Mouse (Mus musculus) midbrain, embryonic 11.5 days (tissue): Measurements from ENCODE around the gene Ankrd61. TPM values are rescaled to one million over a fixed set of nuclear protein-coding genes. Genes with fewer than 3 reads are reported as not detected.
A peak's percentile ranks its signal among the peaks of the same experiment; 100 is the strongest.

Experiments
- ATAC-seq: fragments of 200-750 bp; cut with Nextera tagmentation; 2 replicates; pipeline ENCODE4 v1.8.0; 2017; ENCODE audit warnings: moderate TSS enrichment, moderate library complexity; ENCODE audit not compliant: low FRiP score
- DNase-seq: peaks from one replicate; pipeline ENCODE4 v3.0.0; 2015; ENCODE audit warnings: low spot score; ENCODE audit errors: missing footprints
- H3K27ac ChIP-seq: fragments of 300-500 bp; sonication (generic); 2 replicates; pipeline ENCODE4 v1.5.1; 2014; ENCODE audit warnings: low read depth, low read length
- H3K27me3 ChIP-seq: fragments of 300-500 bp; sonication (generic); 2 replicates; pipeline ENCODE4 v1.6.1; 2014; ENCODE audit warnings: mild to moderate bottlenecking, low read length, moderate library complexity, mixed read lengths; ENCODE audit not compliant: control insufficient read depth, insufficient read depth
- H3K36me3 ChIP-seq: fragments of 300-500 bp; sonication (generic); 2 replicates; pipeline ENCODE4 v1.6.1; 2014; ENCODE audit warnings: mild to moderate bottlenecking, low read length, moderate library complexity, mixed read lengths; ENCODE audit not compliant: control insufficient read depth, insufficient read depth
- H3K4me1 ChIP-seq: fragments of 300-500 bp; sonication (generic); 2 replicates; pipeline ENCODE4 v1.6.1; 2014; ENCODE audit warnings: low read length; ENCODE audit not compliant: control insufficient read depth, insufficient read depth
- H3K4me2 ChIP-seq: fragments of 300-500 bp; sonication (generic); 2 replicates; pipeline ENCODE4 v1.6.1; 2014; ENCODE audit warnings: mild to moderate bottlenecking, moderate library complexity
- H3K4me3 ChIP-seq: fragments of 300-500 bp; sonication (generic); 2 replicates; pipeline ENCODE4 v1.5.1; 2014; ENCODE audit warnings: low read depth, low read length
- H3K9ac ChIP-seq: fragments of 300-500 bp; sonication (generic); 2 replicates; pipeline ENCODE4 v1.6.1; 2014; ENCODE audit warnings: low read length
- H3K9me3 ChIP-seq: fragments of 300-500 bp; sonication (generic); 2 replicates; pipeline ENCODE4 v1.6.1; 2016; ENCODE audit warnings: low read length; ENCODE audit not compliant: control insufficient read depth
- WGBS: fragments of 180-500 bp; shearing (Covaris S2); extraction: QIAGEN DNeasy Blood & Tissue Kit; methylation state at CpG from one replicate; pipeline ENCODE4 v1.1.7; 2014; 5-methylcytosine and 5-hydroxymethylcytosine counted together
- polyA plus RNA-seq: library from polyadenylated mRNA; unstranded; fragments of >200 nt; fragmentation: Nextera tagmentation; extraction: Ambion mirVana; gene quantifications from 2 replicates; pipeline ENCODE4 v1.2.1, GENCODE M21; 2014

Ankrd61 gene
- 0.12 and 0.17 TPM in 2 replicates for polyA plus RNA-seq

GRCm38 (mm10) chr5:143897635-143898330, at the start of gene Ankrd61:
Gene Ankrd61, minus strand, starts transcription at chr5:143897685.
- no peak within 1 kb of the TSS for H3K9ac ChIP-seq
- ATAC-seq (no peak), DNase-seq (peak; percentile 62)
- H3K4me3 ChIP-seq: no peak within 1 kb of the TSS
- WGBS: 86% methylated on average over 14 of the region's 14 CpGs
- peaks cover 14% of the 10 kb centered on the region for H3K36me3 ChIP-seq
- H3K9me3 ChIP-seq: no peaks in the 10 kb centered on the region
- H3K27me3 ChIP-seq: no peaks in the 10 kb centered on the region
- no peak within 1 kb of the TSS for H3K4me2 ChIP-seq
- H3K4me1 ChIP-seq: no peaks in the 10 kb centered on the region
- H3K27ac ChIP-seq: no peak within 1 kb of the TSS

DNA sequence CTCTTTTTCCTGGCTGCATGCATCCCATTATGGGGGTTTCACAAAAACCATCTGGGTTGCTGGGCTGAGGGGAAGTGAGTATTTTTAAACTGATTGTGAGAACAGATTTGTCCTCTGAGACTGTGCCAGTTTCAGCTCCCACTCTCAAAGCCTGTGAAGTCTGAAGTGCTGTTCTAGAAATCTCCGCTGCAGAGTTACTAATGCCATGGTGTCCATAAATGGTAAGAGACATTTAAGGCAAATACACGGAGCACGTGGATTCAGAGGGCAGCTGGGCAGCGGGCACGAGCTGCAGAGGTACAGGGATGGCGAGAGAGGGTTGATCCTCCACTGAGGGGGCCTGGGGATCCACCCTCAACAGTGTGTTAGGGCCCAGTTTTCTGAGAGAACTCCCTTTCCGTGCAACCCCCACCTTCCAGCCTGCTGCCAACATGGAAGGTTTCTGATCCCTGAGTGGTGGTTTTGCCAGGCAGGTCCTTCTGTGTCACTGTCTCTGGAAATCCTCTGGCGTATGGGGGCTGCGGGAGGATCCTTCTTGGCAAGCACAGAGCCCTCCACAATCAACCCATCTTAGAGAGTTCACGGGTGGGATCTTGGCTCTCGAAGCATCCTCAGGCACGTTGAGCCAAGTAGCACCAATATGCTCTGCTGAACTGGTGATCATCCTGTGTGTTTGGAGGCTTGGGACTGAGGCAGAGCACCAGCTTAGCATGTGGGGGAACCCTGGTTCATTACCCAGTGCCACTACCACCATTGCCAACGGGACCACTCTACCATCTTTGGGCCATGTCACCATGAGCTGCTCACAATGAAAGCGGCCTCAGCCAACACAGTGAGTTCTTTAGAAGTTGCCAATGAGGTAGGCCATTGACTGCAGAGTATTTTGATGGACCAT, 46.0 kb upstream of the Ankrd61 start:
- no peak overlapping the region for H3K9ac ChIP-seq
- no peak overlapping the region for H3K27ac ChIP-seq

DNA sequence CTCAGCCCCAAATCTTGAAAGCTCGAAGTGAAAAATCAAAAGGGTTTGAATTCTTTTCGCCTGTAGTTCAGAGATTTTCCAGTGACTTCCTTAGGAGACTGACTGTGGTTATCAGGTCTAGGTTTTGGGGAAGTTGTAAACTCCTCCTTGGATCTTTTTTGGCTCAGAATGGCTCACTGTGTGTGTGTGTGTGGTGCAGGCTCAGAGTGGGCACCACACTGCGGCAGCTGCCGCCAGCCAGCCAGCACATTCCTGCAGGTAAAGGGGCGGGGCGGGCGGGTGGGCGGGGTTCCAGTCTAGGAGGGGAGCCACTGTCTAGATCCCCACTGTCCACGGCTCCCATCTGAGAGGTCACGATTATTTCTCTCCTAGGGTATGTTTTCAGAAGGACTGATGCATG, 44.1 kb upstream of the Ankrd61 start:
- H3K9me3 ChIP-seq: no peaks in the 10 kb centered on the region
- H3K4me3 ChIP-seq: no peak overlapping the region
- H3K4me1 ChIP-seq: no peaks in the 10 kb centered on the region
- no peaks in the 10 kb centered on the region for H3K27me3 ChIP-seq
- no peak overlapping the region for H3K4me2 ChIP-seq
- no peak overlapping the region for H3K9ac ChIP-seq
- no peaks in the 10 kb centered on the region for H3K36me3 ChIP-seq
- WGBS: 22% methylated on average over 10 of the region's 10 CpGs
- no peak for DNase-seq
- no peak for ATAC-seq
- H3K27ac ChIP-seq: no peak overlapping the region

More for the DNA sequence above, 46.0 kb upstream of the Ankrd61 start:
- Histone ChIP-seq H3K4me1 (no peaks in the 10 kb centered on the region), H3K4me3 (no peak overlapping the region), H3K27me3 (no peaks in the 10 kb centered on the region), H3K4me2 (no peak overlapping the region), H3K9me3 (no peaks in the 10 kb centered on the region), H3K36me3 (no peaks in the 10 kb centered on the region)
- 90% methylated on average over 14 of the region's 14 CpGs for WGBS
- DNase-seq (no peak), ATAC-seq (no peak)

DNA sequence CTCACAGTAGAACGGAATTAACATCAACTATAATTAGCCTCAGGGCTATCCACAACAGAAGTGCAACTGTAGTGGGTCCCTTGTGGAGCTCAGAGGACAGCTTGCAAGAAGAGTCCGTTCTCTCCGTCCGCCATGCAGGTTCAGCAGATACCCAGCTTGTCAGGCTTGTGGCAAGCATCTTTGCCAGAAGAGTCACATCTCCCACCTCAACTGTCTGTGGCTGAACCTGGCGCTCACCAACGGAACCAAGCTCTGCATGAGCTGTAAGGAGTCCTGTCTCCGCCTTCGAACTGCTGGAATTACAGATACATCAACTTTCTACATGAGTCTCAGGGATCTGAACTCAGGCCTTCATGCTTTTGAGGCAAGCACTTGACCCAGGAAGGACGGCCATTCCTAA, 38.7 kb upstream of the Ankrd61 start:
- DNase-seq (no peak), ATAC-seq (no peak)
- WGBS: 88% methylated on average over 9 of the region's 9 CpGs
- H3K4me1 ChIP-seq: no peaks in the 10 kb centered on the region
- H3K4me3 ChIP-seq: no peak overlapping the region
- no peak overlapping the region for H3K9ac ChIP-seq
- no peak overlapping the region for H3K27ac ChIP-seq
- H3K36me3 ChIP-seq: no peaks in the 10 kb centered on the region
- no peaks in the 10 kb centered on the region for H3K9me3 ChIP-seq
- H3K4me2 ChIP-seq: no peak overlapping the region
- H3K27me3 ChIP-seq: no peaks in the 10 kb centered on the region

- 89% methylated on average over 1 of the region's 1 CpGs for WGBS
- Histone ChIP-seq H3K4me1 (no peaks in the 10 kb centered on the region), H3K36me3 (peaks cover 8% of the 10 kb centered on the region), H3K4me2 (no peak overlapping the region), H3K9ac (no peak overlapping the region), H3K9me3 (no peaks in the 10 kb centered on the region), H3K4me3 (no peak overlapping the region), H3K27ac (no peak overlapping the region), H3K27me3 (no peaks in the 10 kb centered on the region)
- DNase-seq (no peak), ATAC-seq (no peak)
Measured at GRCm38 (mm10) chr5:143933875-143934274, 36.4 kb upstream of the Ankrd61 start.

DNA sequence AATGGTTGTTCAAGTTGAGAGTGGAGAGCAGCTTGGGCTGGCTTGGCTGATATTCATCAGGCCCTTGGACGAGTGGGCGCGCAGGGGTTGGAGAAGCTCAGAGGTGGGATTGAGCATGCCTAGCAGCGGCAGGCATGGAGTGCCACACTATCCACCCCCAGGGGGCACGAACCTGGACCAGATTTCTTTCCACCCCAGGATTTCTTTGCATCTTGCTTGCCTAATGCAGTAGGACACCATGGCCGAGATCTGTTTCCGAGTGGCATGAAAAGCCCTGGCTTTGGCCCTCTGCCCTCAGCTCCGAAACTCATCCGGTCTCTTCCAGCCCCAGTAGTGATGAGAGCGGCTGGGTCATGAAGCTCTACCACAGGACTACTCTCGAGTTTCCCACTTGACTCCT, 35.9 kb upstream of the Ankrd61 start:
- ATAC-seq (no peak), DNase-seq (no peak)
- 88% methylated on average over 11 of the region's 11 CpGs for WGBS
- no peak overlapping the region for H3K9ac ChIP-seq
- no peak overlapping the region for H3K27ac ChIP-seq
- peaks cover 8% of the 10 kb centered on the region for H3K36me3 ChIP-seq
- H3K27me3 ChIP-seq: no peaks in the 10 kb centered on the region
- H3K9me3 ChIP-seq: no peaks in the 10 kb centered on the region
- H3K4me1 ChIP-seq: no peaks in the 10 kb centered on the region
- H3K4me3 ChIP-seq: no peak overlapping the region
- no peak overlapping the region for H3K4me2 ChIP-seq

- DNase-seq (peak; percentile 89), ATAC-seq (peak; percentile 33; the same call in 1 of the 2 replicates)
- Histone ChIP-seq H3K27me3 (no peaks in the 10 kb centered on the region), H3K4me2 (no peak within 1 kb of the TSS), H3K4me1 (no peaks in the 10 kb centered on the region), H3K27ac (no peak within 1 kb of the TSS), H3K9ac (no peak within 1 kb of the TSS), H3K9me3 (no peaks in the 10 kb centered on the region), H3K4me3 (no peak within 1 kb of the TSS), H3K36me3 (peaks cover 11% of the 10 kb centered on the region)
- WGBS: 14% methylated on average over 8 of the region's 8 CpGs
Measured at GRCm38 (mm10) chr5:143932831-143933230, 35.3 kb upstream of the Ankrd61 start, which contains the start of gene Rsph10b. Gene Rsph10b, plus strand, starts transcription at chr5:143933035.

GRCm38 (mm10) chr5:143931863-143932580, 34.5 kb upstream of the Ankrd61 start:
- Histone ChIP-seq H3K36me3 (peaks cover 11% of the 10 kb centered on the region), H3K9me3 (no peaks in the 10 kb centered on the region), H3K9ac (no peak overlapping the region), H3K4me2 (no peak overlapping the region), H3K4me3 (no peak overlapping the region), H3K4me1 (no peaks in the 10 kb centered on the region), H3K27ac (no peak overlapping the region), H3K27me3 (no peaks in the 10 kb centered on the region)
- 85% methylated on average over 6 of the region's 6 CpGs for WGBS
- DNase-seq: no peak
- ATAC-seq: no peak
